Mouse (Mus musculus): ENCODE results near the gene Cd320. TPM values are rescaled to one million over a fixed set of nuclear protein-coding genes. Genes with fewer than 3 reads are reported as not detected.
"Not testable (repeated sequence)": the region's sequence is repeated elsewhere in the genome, so short reads cannot be mapped to it uniquely, and the experiment has no call there.

Gene Cd320
- polyA plus RNA-seq, 1 experiment from 2014 or later = 12.1 TPM

DNA sequence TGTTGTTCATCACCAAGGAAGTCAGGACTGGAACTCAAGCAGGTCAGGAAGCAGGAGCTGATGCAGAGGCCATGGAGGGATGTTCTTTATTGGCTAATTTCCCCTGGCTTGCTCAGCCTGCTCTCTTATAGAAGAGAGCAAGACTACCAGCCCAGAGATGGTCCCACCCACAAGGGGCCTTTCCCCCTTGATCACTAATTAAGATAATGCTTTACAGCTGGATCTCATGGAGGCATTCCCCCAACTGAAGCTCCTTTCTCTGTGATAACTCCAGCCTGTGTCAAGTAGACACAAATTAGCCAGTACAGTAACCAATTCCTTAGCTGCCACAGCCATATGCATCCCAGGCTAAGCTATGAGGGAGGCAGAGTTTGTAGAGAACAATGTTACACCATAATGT, 45.3 kb downstream of the Cd320 start:
- Histone ChIP-seq H3K4me1 (ENCODE audit: control insufficient read depth, low read depth, low read length) (peaks cover 17% of the 10 kb centered on the region), H3K4me2 (ENCODE audit: low read depth, low read length) (peak overlapping the region; percentile 80), H3K36me3 (ENCODE audit: control insufficient read depth, insufficient read depth) (peaks cover 25% of the 10 kb centered on the region), H3K4me3 (ENCODE audit: low read depth, low read length) (peak overlapping the region; percentile 81)
- H3K27ac ChIP-seq (ENCODE audit: low read length); H3K9ac ChIP-seq (ENCODE audit: low read depth, low read length); H3K9me3 ChIP-seq (replicated peaks; ENCODE audit: control insufficient read depth, low read length); ATAC-seq (ENCODE audit: low read depth); H3K27me3 ChIP-seq (ENCODE audit: control insufficient read depth, insufficient read depth, low read depth, low read length): not testable (repeated sequence)

DNA sequence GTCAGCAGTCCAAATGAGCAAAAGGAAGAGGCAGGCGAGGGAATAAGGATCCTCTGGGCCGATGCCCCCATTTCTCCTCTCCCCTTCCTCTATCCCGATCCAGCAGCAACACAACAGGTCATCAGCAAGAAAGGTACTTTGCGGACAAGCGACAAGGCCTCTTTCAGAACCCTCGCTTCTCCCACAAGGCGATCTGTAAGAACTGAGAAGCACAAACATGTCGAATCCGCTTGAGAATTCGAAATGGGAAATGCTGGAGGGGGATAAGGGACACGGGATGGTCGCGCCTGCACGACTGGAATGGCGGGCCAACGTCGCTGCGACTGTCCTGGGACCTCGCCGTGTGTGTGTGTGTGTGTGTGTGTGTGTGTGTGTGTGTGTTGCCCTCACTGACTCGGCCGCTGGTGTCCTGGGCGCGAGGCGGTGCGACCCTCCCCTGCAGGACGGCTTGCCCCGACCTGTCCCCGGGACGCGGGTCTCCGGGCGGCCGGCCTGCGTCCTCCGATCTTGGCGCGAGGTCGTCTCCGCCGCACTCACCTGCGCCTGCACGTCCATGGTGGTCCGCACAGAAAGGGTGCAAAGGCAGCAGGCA, 47.1 kb downstream of the Cd320 start:
- peak overlapping the region; percentile 85 for H3K9ac ChIP-seq (ENCODE audit: low read depth, low read length)
- H3K4me3 ChIP-seq (ENCODE audit: low read depth, low read length) = peak overlapping the region; percentile 81
- not testable (repeated sequence) for ATAC-seq (ENCODE audit: low read depth); H3K27me3 ChIP-seq (ENCODE audit: control insufficient read depth, insufficient read depth, low read depth, low read length); H3K9me3 ChIP-seq (replicated peaks; ENCODE audit: control insufficient read depth, low read length)
- peak overlapping the region; percentile 80 for H3K4me2 ChIP-seq (ENCODE audit: low read depth, low read length)
- H3K36me3 ChIP-seq (ENCODE audit: control insufficient read depth, insufficient read depth) = peaks cover 17% of the 10 kb centered on the region
- H3K27ac ChIP-seq (ENCODE audit: low read length) = peak overlapping the region; percentile 74
- WGBS (ENCODE audit: insufficient replicate concordance) = under 1% methylated on average over 42 of the region's 44 CpGs
- H3K4me1 ChIP-seq (ENCODE audit: control insufficient read depth, low read depth, low read length) = peaks cover 17% of the 10 kb centered on the region

DNA sequence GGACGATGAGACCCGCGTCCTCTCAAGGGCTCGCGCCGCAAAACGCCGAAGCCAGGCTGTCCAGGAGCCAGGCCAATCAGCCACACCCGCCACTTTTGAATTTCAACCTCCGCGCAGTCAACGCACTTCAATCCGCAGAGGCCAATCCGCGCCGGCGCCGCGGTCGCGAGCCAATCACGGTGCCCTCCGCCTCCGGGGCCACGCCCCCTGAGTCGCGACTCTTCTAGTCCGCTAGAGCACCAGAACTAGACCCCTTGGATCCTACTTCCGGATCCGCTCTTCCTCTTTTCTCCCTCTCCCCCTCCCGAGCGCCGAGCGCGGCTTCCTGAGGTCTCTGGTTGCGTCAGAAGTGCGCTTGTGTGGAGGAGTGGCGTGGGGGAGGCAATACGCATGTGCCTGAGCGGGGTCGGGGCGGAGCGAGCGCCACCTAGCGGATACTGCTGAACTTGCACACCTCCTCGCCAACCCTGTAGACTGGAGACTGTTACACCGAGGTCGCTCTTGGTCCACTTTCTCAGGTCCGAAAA, 47.7 kb downstream of the Cd320 start, which contains the start of gene Kifc1:
Gene Kifc1, minus strand, starts transcription at position 129 of the 527 bp plus-strand sequence.
- Histone ChIP-seq H3K27me3 (ENCODE audit: control insufficient read depth, insufficient read depth, low read depth, low read length) (no peaks in the 10 kb centered on the region), H3K4me3 (ENCODE audit: low read depth, low read length) (peak within 1 kb of the TSS; percentile 81), H3K9ac (ENCODE audit: low read depth, low read length) (peak within 1 kb of the TSS; percentile 85), H3K27ac (ENCODE audit: low read length) (peak within 1 kb of the TSS; percentile 87), H3K36me3 (ENCODE audit: control insufficient read depth, insufficient read depth) (peaks cover 14% of the 10 kb centered on the region), H3K9me3 (replicated peaks; ENCODE audit: control insufficient read depth, low read length) (no peaks in the 10 kb centered on the region), H3K4me1 (ENCODE audit: control insufficient read depth, low read depth, low read length) (peaks cover 17% of the 10 kb centered on the region), H3K4me2 (ENCODE audit: low read depth, low read length) (peak within 1 kb of the TSS; percentile 80)
- under 1% methylated on average over 49 of the region's 49 CpGs for WGBS (ENCODE audit: insufficient replicate concordance)
- ATAC-seq (ENCODE audit: low read depth) = peak; percentile 96

- no peak overlapping the region for H3K27ac ChIP-seq (ENCODE audit: low read length)
- H3K27me3 ChIP-seq (ENCODE audit: control insufficient read depth, insufficient read depth, low read depth, low read length) = no peaks in the 10 kb centered on the region
- no peak overlapping the region for H3K9ac ChIP-seq (ENCODE audit: low read depth, low read length)
- peaks cover 17% of the 10 kb centered on the region for H3K4me1 ChIP-seq (ENCODE audit: control insufficient read depth, low read depth, low read length)
- no peak overlapping the region for H3K4me2 ChIP-seq (ENCODE audit: low read depth, low read length)
- no peak for ATAC-seq (ENCODE audit: low read depth)
- H3K4me3 ChIP-seq (ENCODE audit: low read depth, low read length) = no peak overlapping the region
- no peaks in the 10 kb centered on the region for H3K9me3 ChIP-seq (replicated peaks; ENCODE audit: control insufficient read depth, low read length)
- 55% methylated on average over 2 of the region's 2 CpGs for WGBS (ENCODE audit: insufficient replicate concordance)
- H3K36me3 ChIP-seq (ENCODE audit: control insufficient read depth, insufficient read depth) = peaks cover 6% of the 10 kb centered on the region
Observed at GRCm38 (mm10) chr17:33891357-33891756, 48.5 kb downstream of the Cd320 start.

- H3K9me3 ChIP-seq (replicated peaks; ENCODE audit: control insufficient read depth, low read length); H3K4me2 ChIP-seq (ENCODE audit: low read depth, low read length); H3K9ac ChIP-seq (ENCODE audit: low read depth, low read length); ATAC-seq (ENCODE audit: low read depth); H3K27ac ChIP-seq (ENCODE audit: low read length); H3K27me3 ChIP-seq (ENCODE audit: control insufficient read depth, insufficient read depth, low read depth, low read length); H3K4me3 ChIP-seq (ENCODE audit: low read depth, low read length); H3K36me3 ChIP-seq (ENCODE audit: control insufficient read depth, insufficient read depth): not testable (repeated sequence)
- 62% methylated on average over 6 of the region's 6 CpGs for WGBS (ENCODE audit: insufficient replicate concordance)
- peaks cover 17% of the 10 kb centered on the region for H3K4me1 ChIP-seq (ENCODE audit: control insufficient read depth, low read depth, low read length)
Observed at GRCm38 (mm10) chr17:33891892-33892291, 49.0 kb downstream of the Cd320 start.

GRCm38 (mm10) chr17:33892429-33892828, 49.5 kb downstream of the Cd320 start:
- no peak for ATAC-seq (ENCODE audit: low read depth)
- Histone ChIP-seq H3K9ac (ENCODE audit: low read depth, low read length) (no peak overlapping the region), H3K4me3 (ENCODE audit: low read depth, low read length) (no peak overlapping the region), H3K27me3 (ENCODE audit: control insufficient read depth, insufficient read depth, low read depth, low read length) (no peaks in the 10 kb centered on the region), H3K27ac (ENCODE audit: low read length) (no peak overlapping the region), H3K9me3 (replicated peaks; ENCODE audit: control insufficient read depth, low read length) (no peaks in the 10 kb centered on the region), H3K4me1 (ENCODE audit: control insufficient read depth, low read depth, low read length) (peaks cover 20% of the 10 kb centered on the region), H3K4me2 (ENCODE audit: low read depth, low read length) (no peak overlapping the region), H3K36me3 (ENCODE audit: control insufficient read depth, insufficient read depth) (no peaks in the 10 kb centered on the region)
- WGBS (ENCODE audit: insufficient replicate concordance) = 38% methylated on average over 7 of the region's 7 CpGs

DNA sequence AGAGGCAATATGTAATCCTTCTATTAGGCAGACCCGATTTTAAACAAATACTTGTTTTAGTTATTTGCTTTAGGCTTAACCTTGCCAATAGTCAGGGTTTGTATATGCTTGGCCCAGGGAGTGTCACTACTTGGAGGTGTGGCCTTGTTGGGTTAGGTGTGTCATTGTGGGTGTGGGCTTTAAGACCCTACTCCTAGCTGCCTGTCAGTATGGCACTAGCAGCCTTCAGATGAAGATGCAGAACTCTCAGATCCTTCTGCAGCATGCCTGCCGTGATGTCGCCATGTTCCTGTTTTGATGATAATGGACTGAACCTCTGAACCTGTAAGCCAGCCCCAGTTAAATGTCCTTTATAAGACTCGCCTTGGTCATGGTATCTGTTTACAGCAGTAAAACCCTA, 50.1 kb downstream of the Cd320 start:
- H3K36me3 ChIP-seq (ENCODE audit: control insufficient read depth, insufficient read depth); H3K27ac ChIP-seq (ENCODE audit: low read length); H3K9me3 ChIP-seq (replicated peaks; ENCODE audit: control insufficient read depth, low read length); ATAC-seq (ENCODE audit: low read depth); H3K4me3 ChIP-seq (ENCODE audit: low read depth, low read length); H3K27me3 ChIP-seq (ENCODE audit: control insufficient read depth, insufficient read depth, low read depth, low read length); H3K4me2 ChIP-seq (ENCODE audit: low read depth, low read length); H3K9ac ChIP-seq (ENCODE audit: low read depth, low read length): not testable (repeated sequence)
- WGBS (ENCODE audit: insufficient replicate concordance) = 65% methylated on average over 4 of the region's 4 CpGs
- peaks cover 19% of the 10 kb centered on the region for H3K4me1 ChIP-seq (ENCODE audit: control insufficient read depth, low read depth, low read length)

DNA sequence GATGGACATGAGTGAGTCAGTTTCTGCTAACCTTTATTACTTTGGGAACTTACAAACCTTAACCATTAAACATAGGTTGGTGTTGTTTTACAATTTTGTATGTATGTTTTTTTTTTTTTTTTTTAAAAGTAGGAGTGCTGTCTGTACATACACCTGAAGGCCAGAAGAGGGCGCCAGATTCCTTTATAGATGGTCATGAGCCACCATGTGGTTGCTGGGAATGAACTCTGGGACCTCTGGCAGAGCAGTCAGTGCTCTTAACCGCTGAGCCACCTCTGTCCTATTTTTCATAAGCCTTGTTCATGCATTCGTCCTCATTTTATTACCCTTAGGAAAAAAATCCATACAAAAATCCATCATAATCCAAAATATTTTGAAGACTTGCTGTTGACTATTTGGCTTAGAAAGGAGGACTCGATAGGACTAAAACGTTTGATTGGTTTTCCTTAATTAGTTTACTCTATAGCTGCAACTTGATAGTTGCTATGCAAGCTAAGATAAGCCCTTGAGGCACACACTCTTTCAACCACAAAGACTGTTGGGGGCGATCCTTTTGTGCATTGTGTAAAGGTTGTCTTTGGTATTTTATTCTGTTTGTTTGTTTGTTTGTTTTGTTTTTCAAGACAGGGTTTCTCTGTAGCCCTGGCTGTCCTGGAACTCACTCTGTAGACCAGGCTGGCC, 54.4 kb downstream of the Cd320 start:
- no peak overlapping the region for H3K4me2 ChIP-seq (ENCODE audit: low read depth, low read length)
- no peaks in the 10 kb centered on the region for H3K36me3 ChIP-seq (ENCODE audit: control insufficient read depth, insufficient read depth)
- H3K27me3 ChIP-seq (ENCODE audit: control insufficient read depth, insufficient read depth, low read depth, low read length) = no peaks in the 10 kb centered on the region
- H3K27ac ChIP-seq (ENCODE audit: low read length) = no peak overlapping the region; the same call in 1 of the 2 replicates
- H3K4me1 ChIP-seq (ENCODE audit: control insufficient read depth, low read depth, low read length) = peaks cover 37% of the 10 kb centered on the region
- no peak for ATAC-seq (ENCODE audit: low read depth)
- WGBS (ENCODE audit: insufficient replicate concordance) = 14% methylated on average over 6 of the region's 6 CpGs
- H3K9ac ChIP-seq (ENCODE audit: low read depth, low read length) = no peak overlapping the region
- H3K9me3 ChIP-seq (replicated peaks; ENCODE audit: control insufficient read depth, low read length) = no peaks in the 10 kb centered on the region
- no peak overlapping the region for H3K4me3 ChIP-seq (ENCODE audit: low read depth, low read length)

- whole genome bisulfite sequencing (ENCODE audit: insufficient replicate concordance) = 61% methylated on average over 4 of the region's 4 CpGs
- H3K36me3 ChIP-seq (ENCODE audit: control insufficient read depth, insufficient read depth); H3K9ac ChIP-seq (ENCODE audit: low read depth, low read length); H3K9me3 ChIP-seq (replicated peaks; ENCODE audit: control insufficient read depth, low read length); H3K4me2 ChIP-seq (ENCODE audit: low read depth, low read length); ATAC-seq (ENCODE audit: low read depth); H3K27me3 ChIP-seq (ENCODE audit: control insufficient read depth, insufficient read depth, low read depth, low read length); H3K4me3 ChIP-seq (ENCODE audit: low read depth, low read length): not testable (repeated sequence)
- Histone ChIP-seq H3K27ac (ENCODE audit: low read length) (peak overlapping the region; percentile 50), H3K4me1 (ENCODE audit: control insufficient read depth, low read depth, low read length) (peaks cover 46% of the 10 kb centered on the region)
Observed at GRCm38 (mm10) chr17:33898193-33898592, 55.3 kb downstream of the Cd320 start.
